Mouse (Mus musculus) limb, embryonic 14.5 days (tissue): ENCODE data around the gene Med8. TPM values are rescaled to one million over a fixed set of nuclear protein-coding genes. Genes with fewer than 3 reads are reported as not detected.

Experiments
- ATAC-seq: fragments of 200-750 bp; cut with Nextera tagmentation; 2 replicates; pipeline ENCODE4 v1.8.0; 2017; ENCODE audit warnings: low read depth, moderate number of reproducible peaks, moderate TSS enrichment; ENCODE audit not compliant: low FRiP score
- DNase-seq: peaks from one replicate; pipeline ENCODE4 v3.0.0-alpha.2; 2015; ENCODE audit warnings: low spot score
- H3K27ac ChIP-seq: fragments of 300-500 bp; sonication (generic); replicated peaks from 2 replicates; pipeline ENCODE4 v1.5.1; 2014; ENCODE audit warnings: low read depth, mild to moderate bottlenecking, low read length, moderate library complexity, mixed read lengths
- H3K27me3 ChIP-seq: fragments of 300-500 bp; sonication (generic); 2 replicates; pipeline ENCODE4 v1.6.1; 2014; ENCODE audit warnings: low read length, mixed read lengths; ENCODE audit not compliant: control insufficient read depth, insufficient read depth
- H3K36me3 ChIP-seq: fragments of 300-500 bp; sonication (generic); 2 replicates; pipeline ENCODE4 v1.6.1; 2014; ENCODE audit warnings: mild to moderate bottlenecking, low read length, moderate library complexity, mixed read lengths; ENCODE audit not compliant: control insufficient read depth, insufficient read depth
- H3K4me1 ChIP-seq: fragments of 300-500 bp; sonication (generic); 2 replicates; pipeline ENCODE4 v1.6.1; 2014; ENCODE audit warnings: antibody characterized with exemption, low read length, mixed read lengths; ENCODE audit not compliant: control insufficient read depth, insufficient read depth
- H3K4me2 ChIP-seq: fragments of 300-500 bp; sonication (generic); replicated peaks from 2 replicates; pipeline ENCODE4 v1.6.1; 2014; ENCODE audit warnings: low read depth, mild to moderate bottlenecking, low read length, moderate library complexity; ENCODE audit not compliant: severe bottlenecking
- H3K4me3 ChIP-seq: fragments of 300-500 bp; sonication (generic); replicated peaks from 2 replicates; pipeline ENCODE4 v1.5.1; 2014; ENCODE audit warnings: low read length
- H3K9ac ChIP-seq: fragments of 300-500 bp; sonication (generic); 2 replicates; pipeline ENCODE4 v1.6.1; 2014; ENCODE audit warnings: mild to moderate bottlenecking, low read depth, low read length, moderate library complexity; ENCODE audit not compliant: severe bottlenecking
- H3K9me3 ChIP-seq: fragments of 300-500 bp; sonication (generic); 2 replicates; pipeline ENCODE4 v1.6.1; 2016; ENCODE audit warnings: low read length; ENCODE audit not compliant: control insufficient read depth
- POLR2A ChIP-seq: fragments of 200-500 bp; IDR thresholded peaks from 2 replicates; pipeline ENCODE4 v1.8.0; 2012; ENCODE audit warnings: inconsistent platforms, mild to moderate bottlenecking, moderate library complexity, borderline replicate concordance; ENCODE audit not compliant: insufficient read depth, insufficient read length; ENCODE audit errors: extremely low read depth
- WGBS: fragments of 180-500 bp; shearing (Covaris S2); extraction: QIAGEN DNeasy Blood & Tissue Kit; methylation state at CpG from one replicate; pipeline ENCODE4 v1.1.7; 2014; 5-methylcytosine and 5-hydroxymethylcytosine counted together
- polyA plus RNA-seq, 2 experiments: library from polyadenylated mRNA; depleted of rRNA in 1 of 2; stranded (reverse) in 1 of 2; unstranded in 1 of 2; fragments of >200 nt; fragmentation: Nextera tagmentation in 1 of 2; extraction: Ambion mirVana in 1 of 2; gene quantifications; 2 replicates each; pipeline versions ENCODE4 v1.2.1 to v1.2.3; 2012 to 2014

Gene Med8
- polyA plus RNA-seq, 2 experiments: 79.0 to 96.3 TPM

DNA sequence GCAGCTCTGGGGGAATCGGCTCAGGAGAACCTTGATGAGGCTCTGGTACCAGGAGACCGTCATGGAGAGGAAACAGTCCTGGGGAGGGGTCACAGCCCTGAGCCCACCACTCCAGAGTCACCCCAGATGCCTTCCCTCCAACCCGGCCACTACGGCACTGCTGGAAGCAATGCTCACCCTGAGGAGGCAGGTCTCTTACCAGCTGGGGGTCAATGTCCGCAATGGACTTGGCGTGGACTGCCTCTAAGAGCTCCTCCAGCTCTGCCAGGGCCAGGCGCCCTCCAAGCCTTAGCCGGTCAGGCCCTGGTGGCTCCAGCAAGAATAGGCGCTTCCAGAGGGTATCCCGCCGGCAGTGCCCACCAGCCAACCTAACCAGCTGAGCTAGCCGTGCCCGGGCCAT is 44.5 kb upstream of the Med8 start:
- no peak for TF ChIP-seq POLR2A
- Histone ChIP-seq H3K27ac (no peak overlapping the region), H3K9ac (no peak overlapping the region), H3K4me2 (no peak overlapping the region), H3K4me1 (peaks cover 4% of the 10 kb centered on the region; the same call in 1 of the 2 replicates), H3K9me3 (no peaks in the 10 kb centered on the region), H3K36me3 (peaks cover 74% of the 10 kb centered on the region), H3K27me3 (no peaks in the 10 kb centered on the region), H3K4me3 (no peak overlapping the region)
- WGBS: 96% methylated on average over 13 of the region's 13 CpGs
- DNase-seq (no peak), ATAC-seq (no peak)

DNA sequence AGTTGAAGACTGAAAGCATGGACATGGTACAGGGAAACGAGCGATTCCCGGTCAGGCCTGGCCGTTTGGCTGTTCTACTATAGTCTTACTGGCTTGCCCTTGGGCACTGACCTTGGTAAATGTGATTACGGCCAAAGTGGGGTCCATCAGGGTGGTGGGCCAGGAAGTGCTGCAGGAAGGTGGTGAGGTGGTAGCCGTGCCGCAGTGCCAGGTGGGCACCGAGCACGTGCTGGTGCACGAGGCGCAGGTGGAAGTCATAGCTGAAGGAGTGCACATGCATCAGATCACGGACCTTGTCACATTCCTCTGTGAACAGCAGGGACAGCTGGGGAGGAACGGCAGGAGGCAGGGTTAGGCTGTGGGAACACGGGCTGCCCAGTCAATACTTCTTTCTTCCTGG is 43.1 kb upstream of the Med8 start:
- 94% methylated on average over 14 of the region's 14 CpGs for WGBS
- H3K4me2 ChIP-seq: no peak overlapping the region
- no peak overlapping the region for H3K4me3 ChIP-seq
- no peaks in the 10 kb centered on the region for H3K9me3 ChIP-seq
- H3K27me3 ChIP-seq: no peaks in the 10 kb centered on the region
- H3K4me1 ChIP-seq: no peaks in the 10 kb centered on the region
- H3K27ac ChIP-seq: no peak overlapping the region
- TF ChIP-seq POLR2A: no peak
- no peak for ATAC-seq
- DNase-seq: no peak
- peaks cover 85% of the 10 kb centered on the region for H3K36me3 ChIP-seq
- H3K9ac ChIP-seq: no peak overlapping the region

DNA sequence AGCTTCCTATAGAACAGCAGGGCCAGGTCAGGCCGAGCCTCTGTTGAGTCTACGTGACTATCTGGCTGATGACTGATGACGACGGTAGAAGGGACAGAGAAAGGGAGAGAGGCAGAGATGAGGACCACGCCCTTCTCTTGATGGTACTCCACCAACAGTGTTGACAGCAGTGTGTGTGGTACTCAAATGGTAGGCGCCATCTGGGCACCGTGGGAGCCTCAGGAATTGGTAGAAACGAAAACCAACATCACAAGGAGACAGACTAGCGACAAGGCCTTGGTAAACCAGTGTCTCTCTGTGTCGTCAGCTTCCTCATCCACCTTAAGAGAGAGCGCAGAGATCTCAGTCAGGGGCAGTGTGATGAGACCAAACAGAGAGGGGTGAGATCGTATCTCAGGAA is 41.6 kb upstream of the Med8 start:
- Histone ChIP-seq H3K27ac (no peak overlapping the region), H3K4me3 (no peak overlapping the region), H3K9me3 (no peaks in the 10 kb centered on the region), H3K9ac (no peak overlapping the region), H3K4me1 (no peaks in the 10 kb centered on the region), H3K36me3 (peaks cover 89% of the 10 kb centered on the region), H3K27me3 (no peaks in the 10 kb centered on the region), H3K4me2 (no peak overlapping the region)
- 90% methylated on average over 12 of the region's 12 CpGs for WGBS
- DNase-seq: no peak
- ATAC-seq: no peak
- no peak for TF ChIP-seq POLR2A

DNA sequence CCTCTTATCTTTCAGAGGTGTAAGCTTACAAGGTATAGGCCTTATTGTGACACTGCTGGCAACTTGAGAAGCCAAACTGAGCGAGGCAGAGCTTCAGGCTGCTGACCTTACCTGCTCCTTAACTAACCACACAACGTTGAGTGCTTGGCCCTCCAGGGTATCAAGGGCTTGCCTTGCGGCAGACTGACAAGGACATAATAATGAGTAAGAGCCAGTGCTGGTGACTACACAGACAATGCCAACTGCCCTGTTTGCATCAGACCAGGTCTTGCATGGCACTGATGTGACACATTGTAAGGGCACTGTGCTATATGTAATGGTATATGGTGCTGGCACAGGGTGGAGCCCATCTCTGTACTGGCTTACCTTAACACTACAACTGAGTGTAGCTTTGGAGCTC is 40.5 kb upstream of the Med8 start:
- no peak overlapping the region for H3K4me3 ChIP-seq
- no peak for ATAC-seq
- no peaks in the 10 kb centered on the region for H3K4me1 ChIP-seq
- H3K9ac ChIP-seq: no peak overlapping the region
- no peak for DNase-seq
- no peak for TF ChIP-seq POLR2A
- no peaks in the 10 kb centered on the region for H3K27me3 ChIP-seq
- WGBS: 95% methylated on average over 3 of the region's 3 CpGs
- no peaks in the 10 kb centered on the region for H3K9me3 ChIP-seq
- H3K36me3 ChIP-seq: peaks cover 89% of the 10 kb centered on the region
- H3K4me2 ChIP-seq: no peak overlapping the region
- H3K27ac ChIP-seq: no peak overlapping the region

DNA sequence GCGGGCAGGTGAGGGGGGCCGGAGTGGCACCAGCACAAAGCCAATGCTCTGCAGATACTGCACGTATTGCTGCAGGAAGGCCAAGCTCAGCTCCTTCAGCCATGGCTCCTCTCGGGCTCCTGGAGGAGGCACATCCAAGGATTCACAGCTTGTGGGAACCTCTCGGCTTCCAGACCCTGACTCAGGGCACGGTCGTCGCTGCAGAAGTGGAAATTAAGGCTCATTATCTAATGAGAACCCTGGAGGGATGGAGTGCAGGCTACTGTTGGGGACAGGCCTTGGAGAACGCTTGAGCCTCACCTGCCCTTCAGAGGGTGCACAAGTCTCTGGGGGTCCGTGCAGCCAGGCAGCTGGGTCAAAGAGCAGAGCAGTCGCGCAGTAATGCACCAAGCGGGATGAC is 37.3 kb upstream of the Med8 start:
- ATAC-seq (no peak), DNase-seq (no peak)
- WGBS: 93% methylated on average over 13 of the region's 13 CpGs
- no peak for TF ChIP-seq POLR2A
- Histone ChIP-seq H3K36me3 (peaks cover 92% of the 10 kb centered on the region), H3K27ac (no peak overlapping the region), H3K27me3 (no peaks in the 10 kb centered on the region), H3K4me2 (no peak overlapping the region), H3K9me3 (no peaks in the 10 kb centered on the region), H3K4me1 (no peaks in the 10 kb centered on the region), H3K4me3 (no peak overlapping the region), H3K9ac (no peak overlapping the region)

DNA sequence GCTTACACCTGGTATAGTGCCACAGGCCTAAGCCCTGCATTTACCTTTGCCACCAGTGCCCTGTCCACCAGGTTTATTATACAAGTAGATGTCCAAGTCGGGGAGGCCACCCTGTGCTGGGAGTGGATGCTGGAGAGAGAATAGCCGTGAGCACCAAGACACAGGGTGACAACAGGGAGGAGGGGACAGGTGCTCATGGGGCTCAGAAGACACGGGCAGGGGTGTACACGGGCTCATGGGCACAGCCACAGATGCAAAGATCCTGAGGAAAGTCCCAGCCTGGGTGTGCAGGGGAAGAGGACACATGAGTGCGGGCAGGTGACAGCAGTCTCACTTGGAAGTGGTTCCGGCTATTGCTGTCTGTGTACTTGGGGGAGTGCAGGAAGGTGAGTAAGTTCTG is 33.1 kb upstream of the Med8 start:
- no peak overlapping the region for H3K4me2 ChIP-seq
- H3K27me3 ChIP-seq: no peaks in the 10 kb centered on the region
- H3K9me3 ChIP-seq: no peaks in the 10 kb centered on the region
- WGBS: 85% methylated on average over 6 of the region's 6 CpGs
- ATAC-seq (no peak), DNase-seq (no peak)
- H3K9ac ChIP-seq: no peak overlapping the region
- H3K4me3 ChIP-seq: no peak overlapping the region
- peaks cover 97% of the 10 kb centered on the region for H3K36me3 ChIP-seq
- H3K27ac ChIP-seq: no peak overlapping the region
- H3K4me1 ChIP-seq: no peaks in the 10 kb centered on the region
- TF ChIP-seq POLR2A: no peak
